Mouse (Mus musculus) liver, adult 2 months (tissue): ENCODE measurements around the gene Man2b1. TPM values are rescaled to one million over a fixed set of nuclear protein-coding genes. Genes with fewer than 3 reads are reported as not detected.

ENCODE experiments used
- DNase-seq: peaks from one replicate; pipeline ENCODE4 v3.0.0-alpha.2; 2011; ENCODE audit warnings: low read depth, low spot score; ENCODE audit errors: extremely low read depth
- H3K27ac ChIP-seq: fragments of 200-500 bp; replicated peaks from 2 replicates; pipeline ENCODE4 v1.5.1; 2012; ENCODE audit warnings: low read depth, mild to moderate bottlenecking, control low read depth, inconsistent platforms, low read length; ENCODE audit not compliant: insufficient read depth
- H3K27me3 ChIP-seq: fragments of 200-500 bp; 2 replicates; pipeline ENCODE4 v1.6.1; 2012; ENCODE audit warnings: mild to moderate bottlenecking, moderate library complexity, low read length, inconsistent platforms; ENCODE audit not compliant: control insufficient read depth, insufficient read depth
- H3K36me3 ChIP-seq: fragments of 200-500 bp; 2 replicates; pipeline ENCODE4 v1.6.1; 2012; ENCODE audit warnings: low read length, inconsistent platforms; ENCODE audit not compliant: control insufficient read depth, insufficient read depth
- H3K4me1 ChIP-seq: fragments of 200-500 bp; 2 replicates; pipeline ENCODE4 v1.6.1; 2011; ENCODE audit warnings: low read length; ENCODE audit not compliant: control insufficient read depth, insufficient read depth
- H3K4me3 ChIP-seq: fragments of 200-500 bp; 2 replicates; pipeline ENCODE4 v1.5.1; 2011; ENCODE audit warnings: low read depth, mild to moderate bottlenecking, control low read depth, low read length, moderate library complexity; ENCODE audit not compliant: insufficient read depth
- H3K79me2 ChIP-seq: fragments of 200-500 bp; 2 replicates; pipeline ENCODE4 v1.6.1; 2012; ENCODE audit warnings: inconsistent platforms, mild to moderate bottlenecking, low read length, moderate library complexity; ENCODE audit not compliant: control insufficient read depth, insufficient read depth
- H3K9ac ChIP-seq: fragments of 200-500 bp; 2 replicates; pipeline ENCODE4 v1.6.1; 2012; ENCODE audit warnings: low read depth, mild to moderate bottlenecking, control low read depth, inconsistent platforms, low read length
- CTCF ChIP-seq: fragments of 200-500 bp; IDR thresholded peaks from 2 replicates; pipeline ENCODE4 v1.5.1; 2011; ENCODE audit warnings: low read depth, low read length, control low read depth
- POLR2A ChIP-seq: fragments of 200-500 bp; IDR thresholded peaks from 2 replicates; pipeline ENCODE4 v1.6.1; 2011; ENCODE audit warnings: low read length, control low read depth; ENCODE audit not compliant: insufficient read depth; ENCODE audit errors: extremely low read depth
- WGBS: fragments of 180-500 bp; shearing (Covaris S2); methylation state at CpG from one replicate; pipeline ENCODE4 v1.1.7; 2018; 5-methylcytosine and 5-hydroxymethylcytosine counted together
- polyA plus RNA-seq: library from polyadenylated mRNA; depleted of rRNA; stranded (reverse); fragments of >200 nt; gene quantifications from 2 replicates; pipeline ENCODE4 v1.2.3, GENCODE M21; 2012
- total RNA-seq: library from RNA; depleted of rRNA; stranded (reverse); fragments of >200 nt; gene quantifications from 2 replicates; pipeline ENCODE4 v1.2.3, GENCODE M21; 2014

Man2b1 gene
- total and polyA plus RNA-seq, 2 experiments: 57.2 to 69.5 TPM

DNA sequence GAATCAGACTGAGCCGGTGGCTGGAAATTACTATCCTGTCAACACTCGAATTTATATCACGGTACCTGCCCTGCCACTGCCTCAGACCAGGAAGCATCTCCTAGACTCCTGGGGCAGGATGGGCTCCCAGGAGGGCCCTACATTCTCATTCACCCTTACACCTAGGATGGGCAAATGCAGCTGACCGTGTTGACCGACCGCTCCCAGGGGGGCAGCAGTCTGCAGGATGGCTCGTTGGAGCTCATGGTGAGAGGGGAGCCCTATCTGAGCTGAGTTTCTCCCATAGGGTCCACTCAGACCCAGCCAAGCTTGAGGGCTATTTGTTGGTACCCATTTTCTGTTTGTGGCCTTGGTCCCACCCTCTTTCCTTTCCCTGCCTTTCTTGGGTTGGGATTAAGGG lies 12.5 kb downstream of the Man2b1 start:
- TF ChIP-seq CTCF (no peak), POLR2A (no peak)
- Histone ChIP-seq H3K36me3 (peaks cover 18% of the 10 kb centered on the region), H3K79me2 (no peaks in the 10 kb centered on the region), H3K9ac (no peak overlapping the region), H3K4me3 (no peak overlapping the region), H3K27me3 (no peaks in the 10 kb centered on the region), H3K27ac (no peak overlapping the region), H3K4me1 (no peaks in the 10 kb centered on the region)
- 94% methylated on average over 7 of the region's 7 CpGs for WGBS
- DNase-seq: no peak

- WGBS: 93% methylated on average over 16 of the region's 16 CpGs
- H3K9ac ChIP-seq: no peak overlapping the region
- DNase-seq: no peak
- no peaks in the 10 kb centered on the region for H3K79me2 ChIP-seq
- peaks cover 18% of the 10 kb centered on the region for H3K36me3 ChIP-seq
- H3K4me3 ChIP-seq: no peak overlapping the region
- TF ChIP-seq CTCF (no peak), POLR2A (no peak)
- H3K27me3 ChIP-seq: no peaks in the 10 kb centered on the region
- H3K4me1 ChIP-seq: no peaks in the 10 kb centered on the region
- H3K27ac ChIP-seq: no peak overlapping the region
These were observed 13.1 kb downstream of the Man2b1 start for GRCm38 (mm10) chr8:85096196-85096595.

- H3K4me3 ChIP-seq: no peak overlapping the region
- no peaks in the 10 kb centered on the region for H3K27me3 ChIP-seq
- H3K4me1 ChIP-seq: no peaks in the 10 kb centered on the region
- no peaks in the 10 kb centered on the region for H3K79me2 ChIP-seq
- H3K27ac ChIP-seq: no peak overlapping the region
- 89% methylated on average over 4 of the region's 4 CpGs for WGBS
- H3K9ac ChIP-seq: no peak overlapping the region
- no peak for DNase-seq
- TF ChIP-seq CTCF: no peak
- peaks cover 18% of the 10 kb centered on the region for H3K36me3 ChIP-seq
These were observed 13.8 kb downstream of the Man2b1 start for GRCm38 (mm10) chr8:85096850-85097249.

GRCm38 (mm10) chr8:85100076-85100665 lies 17.1 kb downstream of the Man2b1 start:
- Histone ChIP-seq H3K4me1 (no peaks in the 10 kb centered on the region), H3K79me2 (no peaks in the 10 kb centered on the region), H3K27ac (no peak overlapping the region), H3K27me3 (no peaks in the 10 kb centered on the region), H3K9ac (no peak overlapping the region), H3K4me3 (no peak overlapping the region), H3K36me3 (peaks cover 8% of the 10 kb centered on the region; the same call in 1 of the 2 replicates)
- 87% methylated on average over 4 of the region's 4 CpGs for WGBS
- no peak for DNase-seq
- TF ChIP-seq CTCF (no peak), POLR2A (no peak)

DNA sequence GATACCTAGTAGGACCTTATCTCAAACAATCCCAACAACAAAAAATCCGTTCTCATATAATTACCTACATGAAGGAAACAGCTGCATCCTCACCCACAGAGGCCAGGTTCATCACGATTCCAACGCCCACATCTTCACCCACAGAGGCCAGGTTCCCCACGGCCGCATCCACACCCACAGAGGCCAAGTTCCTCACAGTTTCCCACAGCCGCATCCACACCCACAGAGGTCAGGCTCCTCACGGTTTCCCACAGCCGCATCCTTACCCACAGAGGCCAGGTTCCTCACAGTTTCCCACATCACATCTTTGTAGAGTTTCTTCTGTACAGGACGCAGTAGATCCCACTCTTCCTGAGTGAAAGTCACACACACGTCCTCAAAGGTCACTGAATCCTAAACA lies 30.2 kb downstream of the Man2b1 start:
- no peak overlapping the region for H3K4me3 ChIP-seq
- TF ChIP-seq CTCF (no peak), POLR2A (no peak)
- no peak for DNase-seq
- 98% methylated on average over 10 of the region's 10 CpGs for WGBS
- no peak overlapping the region for H3K9ac ChIP-seq
- no peaks in the 10 kb centered on the region; the same call in none of the 2 replicates for H3K4me1 ChIP-seq
- no peak overlapping the region for H3K27ac ChIP-seq
- H3K79me2 ChIP-seq: peaks cover 2% of the 10 kb centered on the region; the same call in 1 of the 2 replicates
- H3K27me3 ChIP-seq: no peaks in the 10 kb centered on the region
- H3K36me3 ChIP-seq: peaks cover 32% of the 10 kb centered on the region

DNA sequence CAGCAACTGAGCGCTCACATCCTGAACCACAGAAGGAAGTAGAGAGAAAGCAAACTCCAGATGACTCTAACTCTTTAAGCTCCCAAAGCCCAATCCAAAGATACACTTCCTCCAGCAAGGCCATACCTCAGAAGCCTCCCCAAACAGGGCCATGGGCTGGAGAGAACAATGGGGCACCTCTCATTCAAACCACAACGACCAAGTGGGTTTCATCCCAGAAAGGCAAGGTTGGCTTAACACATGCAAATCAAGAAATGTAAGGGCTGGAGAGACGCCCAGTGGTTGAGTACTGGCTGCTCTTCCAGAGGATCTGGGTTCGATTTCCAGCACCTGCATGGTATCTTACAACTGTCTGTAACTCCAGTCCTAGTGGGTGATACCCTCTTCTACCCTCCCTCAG lies 32.4 kb downstream of the Man2b1 start:
- Histone ChIP-seq H3K9ac (no peak overlapping the region), H3K36me3 (peaks cover 20% of the 10 kb centered on the region), H3K79me2 (peaks cover 3% of the 10 kb centered on the region; the same call in 1 of the 2 replicates), H3K27me3 (no peaks in the 10 kb centered on the region), H3K27ac (no peak overlapping the region), H3K4me3 (no peak overlapping the region), H3K4me1 (no peaks in the 10 kb centered on the region; the same call in none of the 2 replicates)
- no peak for TF ChIP-seq CTCF
- TF ChIP-seq POLR2A: no peak
- DNase-seq: no peak
- 90% methylated on average over 4 of the region's 4 CpGs for WGBS
